In the genomic region with DNA sequence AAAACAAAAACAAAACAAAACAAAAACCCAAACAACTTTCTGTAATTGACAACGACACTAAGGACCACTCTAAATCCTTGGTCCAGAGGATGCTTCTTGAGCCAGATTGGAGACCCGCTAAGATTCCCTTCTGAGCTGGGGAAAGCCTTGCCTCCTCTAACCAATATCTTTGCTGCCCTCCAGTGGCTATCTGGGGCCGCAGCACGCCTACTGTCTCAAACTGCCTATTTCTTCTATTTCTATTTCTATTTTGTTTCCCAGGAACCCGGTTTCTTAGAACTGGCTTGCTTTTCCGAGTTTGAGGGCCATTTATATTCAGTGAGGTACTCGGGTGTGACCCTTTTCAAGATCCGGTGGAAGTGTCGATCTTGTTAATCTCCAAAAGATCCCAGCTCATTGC, we compare ENCODE assay signal across 8 mouse cellular contexts. TPM values are rescaled to one million over a fixed set of nuclear protein-coding genes. Genes with fewer than 3 reads are reported as not detected.
DNase-seq lines count a peak whose midpoint lies in the region; ATAC-seq and TF ChIP-seq lines count a peak whose summit lies in the region.

No protein-coding gene starts in this region.

- no peak overlapping the region for H3K4me2 ChIP-seq in embryonic facial prominence, embryonic 11.5 days (ENCODE audit: low read depth, low read length)
- H3K4me2 ChIP-seq in lung, postnatal 0 days (replicated peaks; ENCODE audit: low read depth, low read length), result 0 out of 2 replicates have a peak overlapping the region, but pooled peaks have one; percentile 14

- no peaks in the 10 kb centered on the region for H3K27me3 ChIP-seq in ES-Bruce4 (ENCODE audit: control insufficient read depth, insufficient read depth, low read length, poor library complexity, severe bottlenecking)
- no peaks in the 10 kb centered on the region for H3K27me3 ChIP-seq in embryonic facial prominence, embryonic 11.5 days (ENCODE audit: control insufficient read depth, insufficient read depth, low read length)
- H3K27me3 ChIP-seq in lung, postnatal 0 days (replicated peaks; ENCODE audit: insufficient read depth, low read length), result no peaks in the 10 kb centered on the region

- peaks cover 1% of the 10 kb centered on the region for H3K4me1 ChIP-seq in ES-Bruce4 (ENCODE audit: control insufficient read depth, insufficient read depth, low read length)
- H3K4me1 ChIP-seq in embryonic facial prominence, embryonic 11.5 days (ENCODE audit: control insufficient read depth, insufficient read depth, low read length), result no peaks in the 10 kb centered on the region
- H3K4me1 ChIP-seq in lung, postnatal 0 days (ENCODE audit: insufficient read depth, low read depth, low read length), result no peaks in the 10 kb centered on the region

- peak; percentile 74 for DNase-seq in adrenal gland, postnatal 25 days
- peak; percentile 88 for DNase-seq in embryonic facial prominence, embryonic 11.5 days (ENCODE audit: low spot score)
- DNase-seq in heart, postnatal 25 days (ENCODE audit: low spot score), result peak; percentile 19
- peak; percentile 74 to 88 for DNase-seq in layer of hippocampus, adult 2 months (ENCODE audit: low spot score in 2 of 2)
- peak; percentile 87 for DNase-seq in lung, postnatal 0 days (ENCODE audit: low spot score)
- peak; percentile 70 for DNase-seq in ovary, postnatal 14 days (ENCODE audit: low spot score)
- DNase-seq in thymus, postnatal 25 days, result peak; percentile 69

- no peak overlapping the region for H3K4me3 ChIP-seq in ES-Bruce4 (ENCODE audit: low read depth, low read length)
- H3K4me3 ChIP-seq in embryonic facial prominence, embryonic 11.5 days (ENCODE audit: low read depth, low read length), result no peak overlapping the region
- peak overlapping the region; percentile 20; the same call in 1 of the 2 replicates for H3K4me3 ChIP-seq in layer of hippocampus, adult 2 months
- no peak overlapping the region for H3K4me3 ChIP-seq in lung, postnatal 0 days (ENCODE audit: low read depth, low read length)

- H3K27ac ChIP-seq in ES-Bruce4 (ENCODE audit: insufficient read depth, low read length), result no peak overlapping the region
- no peak overlapping the region for H3K27ac ChIP-seq in embryonic facial prominence, embryonic 11.5 days (replicated peaks; ENCODE audit: low read depth, low read length)
- H3K27ac ChIP-seq in layer of hippocampus, adult 2 months, result no peak overlapping the region
- no peak overlapping the region for H3K27ac ChIP-seq in lung, postnatal 0 days (ENCODE audit: low read length)

- H3K36me3 ChIP-seq in ES-Bruce4 (ENCODE audit: control insufficient read depth, insufficient read depth, low read length, poor library complexity, severe bottlenecking), result no peaks in the 10 kb centered on the region
- no peaks in the 10 kb centered on the region for H3K36me3 ChIP-seq in embryonic facial prominence, embryonic 11.5 days (replicated peaks; ENCODE audit: control insufficient read depth, insufficient read depth, low read depth, low read length)
- H3K36me3 ChIP-seq in lung, postnatal 0 days (ENCODE audit: insufficient read depth, low read length), result no peaks in the 10 kb centered on the region

- no peaks in the 10 kb centered on the region for H3K9me3 ChIP-seq in ES-Bruce4 (replicated peaks; ENCODE audit: control insufficient read depth, insufficient read depth, low read length, poor library complexity, severe bottlenecking)
- H3K9me3 ChIP-seq in embryonic facial prominence, embryonic 11.5 days (replicated peaks; ENCODE audit: control insufficient read depth, low read length), result no peaks in the 10 kb centered on the region
- H3K9me3 ChIP-seq in lung, postnatal 0 days (ENCODE audit: low read length), result no peaks in the 10 kb centered on the region

- WGBS in embryonic facial prominence, embryonic 11.5 days, result 19% methylated on average over 9 of the region's 9 CpGs
- 5% methylated on average over 9 of the region's 9 CpGs for WGBS in lung, postnatal 0 days

- no peak for TF ChIP-seq EP300 in ES-Bruce4 (IDR thresholded peaks at IDR 0.05; ENCODE audit: insufficient read depth, low read depth, low read length)
- no peak for TF ChIP-seq EP300 in lung, postnatal 0 days (IDR thresholded peaks at IDR 0.05)

- intact Hi-C loops in heart, postnatal 25 days (cut with DNase I), result loop anchor here (1.0 to 5.0 kb wide), 4 partner anchors 64 to 316 kb away; no protein-coding TSS in a partner anchor

- no peak for TF ChIP-seq POLR2A in ES-Bruce4 (IDR thresholded peaks at IDR 0.05; ENCODE audit: insufficient read depth, low read length)

- H3K9ac ChIP-seq in ES-Bruce4 (ENCODE audit: low read depth, poor library complexity, severe bottlenecking), result no peak overlapping the region
- no peak overlapping the region for H3K9ac ChIP-seq in embryonic facial prominence, embryonic 11.5 days (replicated peaks; ENCODE audit: low read length)
- H3K9ac ChIP-seq in lung, postnatal 0 days (replicated peaks; ENCODE audit: low read depth), result no peak overlapping the region

- peak; percentile 77 for TF ChIP-seq CTCF in ES-Bruce4 (IDR thresholded peaks at IDR 0.05; ENCODE audit: low read depth, low read length)
- peak; percentile 98; the same call in 1 of the 2 replicates for TF ChIP-seq CTCF in layer of hippocampus, adult 2 months (conservative IDR thresholded peaks at IDR 0.05)
- peak; percentile 90 for TF ChIP-seq CTCF in lung, postnatal 0 days (IDR thresholded peaks at IDR 0.05)

- ATAC-seq in embryonic facial prominence, embryonic 11.5 days (replicated peaks; ENCODE audit: insufficient number of reproducible peaks, low FRiP score, low TSS enrichment, low read depth), result no peak
- peak; percentile 70 for ATAC-seq in lung, postnatal 0 days

RNA-seq across cellular contexts. Expression of a gene that starts 23.6 kb away (rescaled TPM):
- polyA plus RNA-seq in ES-Bruce4 (2011; ENCODE audit: insufficient read depth, insufficient read length, low read depth, missing spikeins), result 0.64 TPM in 1 of 2 replicates, not detected in the other
- not detected in 2 replicates for total RNA-seq in adrenal gland, postnatal 25 days (2021)
- polyA plus RNA-seq in embryonic facial prominence, embryonic 11.5 days (2014; fragmentation: Nextera tagmentation; extraction: Ambion mirVana), result 2.5 and 3.7 TPM in 2 replicates
- total RNA-seq in heart, postnatal 25 days (2021), result 1 to 10 TPM in 1 of 2 experiments, under 1 TPM in 1; 0.55 to 1.0 TPM
- total RNA-seq in layer of hippocampus, adult 2 months (2021), result under 1 TPM; 0.41 to 0.64 TPM
- 27.9 and 28.6 TPM in 2 replicates for polyA plus RNA-seq in lung, postnatal 0 days (2015; fragmentation: Nextera tagmentation; extraction: Ambion mirVana)

Comparison
In these comparisons a context has a peak if more than half of its experiments do, and no peak if none do; other contexts are left out.
1. DNase-seq: peak in every context shown above with its lines; median percentile 88 in embryonic facial prominence, embryonic 11.5 days; 87 in lung, postnatal 0 days; 81 in layer of hippocampus, adult 2 months; 74 in adrenal gland, postnatal 25 days; 70 in ovary, postnatal 14 days; 69 in thymus, postnatal 25 days; 19 in heart, postnatal 25 days.